Mouse (Mus musculus) duodenum, adult 2 months (tissue): ENCODE measurements around the gene Dnah9. TPM values are rescaled to one million over a fixed set of nuclear protein-coding genes. Genes with fewer than 3 reads are reported as not detected.

ENCODE experiments used
- polyA plus RNA-seq: library from polyadenylated mRNA; depleted of rRNA; stranded (reverse); fragments of >200 nt; gene quantifications from 2 replicates; pipeline ENCODE4 v1.2.3, GENCODE M21; 2012; ENCODE audit warnings: low replicate concordance; rRNA removed

The Dnah9 gene
- polyA plus RNA-seq, result 0.07 and 0.16 TPM in 2 replicates

GRCm38 (mm10) chr11:66167801-66168651 lies at the start of gene Dnah9:
Gene Dnah9 (minus strand): TSS chr11:66168551.

GRCm38 (mm10) chr11:65806909-65807504 lies 361.3 kb downstream of the Dnah9 start, which contains the start of gene Zkscan6:
Gene Zkscan6 (plus strand): TSS chr11:65807175.

GRCm38 (mm10) chr11:65788154-65788553 lies 380.2 kb downstream of the Dnah9 start, which contains the start of gene Map2k4:
Gene Map2k4 (minus strand): TSS chr11:65788297.

